Mouse (Mus musculus) stomach, postnatal 0 days (tissue): ENCODE data around the gene Ddx47. TPM values are rescaled to one million over a fixed set of nuclear protein-coding genes. Genes with fewer than 3 reads are reported as not detected.
A peak's percentile ranks its signal among the peaks of the same experiment; 100 is the strongest.

ENCODE experiments used
- ATAC-seq: fragments of 200-750 bp; cut with Nextera tagmentation; 2 replicates; pipeline ENCODE4 v1.8.0; 2017; ENCODE audit not compliant: low FRiP score, low TSS enrichment
- DNase-seq: peaks from one replicate; pipeline ENCODE4 v3.0.0-alpha.2; 2016; ENCODE audit warnings: low spot score
- H3K27ac ChIP-seq: fragments of 300-500 bp; sonication (generic); replicated peaks from 2 replicates; pipeline ENCODE4 v1.5.1; 2014; ENCODE audit warnings: mild to moderate bottlenecking, control low read depth
- H3K27me3 ChIP-seq: fragments of 300-500 bp; sonication (generic); 2 replicates; pipeline ENCODE4 v1.6.1; 2014; ENCODE audit warnings: low read length; ENCODE audit not compliant: control insufficient read depth, insufficient read depth
- H3K36me3 ChIP-seq: fragments of 300-500 bp; sonication (generic); 2 replicates; pipeline ENCODE4 v1.6.1; 2014; ENCODE audit warnings: low read length, mixed read lengths; ENCODE audit not compliant: control insufficient read depth, insufficient read depth
- H3K4me1 ChIP-seq: fragments of 300-500 bp; sonication (generic); replicated peaks from 2 replicates; pipeline ENCODE4 v1.6.1; 2014; ENCODE audit warnings: antibody characterized with exemption; ENCODE audit not compliant: control insufficient read depth, insufficient read depth
- H3K4me2 ChIP-seq: fragments of 300-500 bp; sonication (generic); replicated peaks from 2 replicates; pipeline ENCODE4 v1.6.1; 2014; ENCODE audit warnings: low read depth, mild to moderate bottlenecking, control low read depth, moderate library complexity
- H3K4me3 ChIP-seq: fragments of 300-500 bp; sonication (generic); 2 replicates; pipeline ENCODE4 v1.5.1; 2014; ENCODE audit warnings: low read depth, low read length, control low read depth
- H3K9ac ChIP-seq: fragments of 300-500 bp; sonication (generic); 2 replicates; pipeline ENCODE4 v1.6.1; 2014; ENCODE audit warnings: mild to moderate bottlenecking, low read length, control low read depth, mixed read lengths
- H3K9me3 ChIP-seq: fragments of 300-500 bp; sonication (generic); 2 replicates; pipeline ENCODE4 v1.6.1; 2016; ENCODE audit warnings: low read length; ENCODE audit not compliant: control insufficient read depth
- CTCF ChIP-seq: IDR thresholded peaks from 2 replicates; pipeline ENCODE4 v1.5.1; 2016; ENCODE audit warnings: antibody characterized with exemption, low read depth, mild to moderate bottlenecking, moderate library complexity
- EP300 ChIP-seq: optimal IDR thresholded peaks from 2 replicates; pipeline ENCODE3; 2016; ENCODE audit warnings: antibody characterized with exemption
- WGBS: fragments of 180-500 bp; shearing (Covaris S2); extraction: QIAGEN DNeasy Blood & Tissue Kit; methylation state at CpG from one replicate; pipeline ENCODE4 v1.1.7; 2014; 5-methylcytosine and 5-hydroxymethylcytosine counted together
- polyA plus RNA-seq: library from polyadenylated mRNA; unstranded; fragments of >200 nt; fragmentation: Nextera tagmentation; extraction: Ambion mirVana; gene quantifications from 2 replicates; pipeline ENCODE4 v1.2.1, GENCODE M21; 2015

Gene Ddx47
- polyA plus RNA-seq, 1 experiment from 2014 or later = 46.0 TPM

- H3K36me3 ChIP-seq = no peaks in the 10 kb centered on the region
- TF ChIP-seq CTCF = no peak
- TF ChIP-seq EP300 = no peak
- no peak overlapping the region for H3K9ac ChIP-seq
- ATAC-seq (no peak), DNase-seq (no peak)
- H3K4me2 ChIP-seq = no peak overlapping the region
- no peaks in the 10 kb centered on the region for H3K27me3 ChIP-seq
- H3K9me3 ChIP-seq = no peaks in the 10 kb centered on the region
- H3K27ac ChIP-seq = no peak overlapping the region
- H3K4me3 ChIP-seq = no peak overlapping the region
- WGBS = 92% methylated on average over 2 of the region's 2 CpGs
- no peaks in the 10 kb centered on the region for H3K4me1 ChIP-seq
These were observed 41.9 kb upstream of the Ddx47 start for GRCm38 (mm10) chr6:134969498-134969897.

GRCm38 (mm10) chr6:134972096-134972495, 39.3 kb upstream of the Ddx47 start:
- Histone ChIP-seq H3K4me3 (no peak overlapping the region), H3K27ac (no peak overlapping the region), H3K9me3 (no peaks in the 10 kb centered on the region), H3K4me1 (no peaks in the 10 kb centered on the region), H3K4me2 (no peak overlapping the region), H3K9ac (no peak overlapping the region), H3K27me3 (no peaks in the 10 kb centered on the region), H3K36me3 (no peaks in the 10 kb centered on the region)
- 33% methylated on average over 4 of the region's 4 CpGs for WGBS
- ATAC-seq (peak; percentile 69), DNase-seq (peak; percentile 53)
- TF ChIP-seq CTCF (no peak), EP300 (no peak)

- no peak for DNase-seq
- ATAC-seq = no peak
- no peaks in the 10 kb centered on the region for H3K36me3 ChIP-seq
- 22% methylated on average over 6 of the region's 6 CpGs for WGBS
- no peaks in the 10 kb centered on the region for H3K27me3 ChIP-seq
- H3K4me1 ChIP-seq = no peaks in the 10 kb centered on the region
- no peak overlapping the region for H3K4me3 ChIP-seq
- no peak overlapping the region for H3K9ac ChIP-seq
- H3K4me2 ChIP-seq = no peak overlapping the region
- no peak for TF ChIP-seq EP300
- H3K9me3 ChIP-seq = no peaks in the 10 kb centered on the region
- H3K27ac ChIP-seq = no peak overlapping the region
These were observed 34.8 kb upstream of the Ddx47 start for GRCm38 (mm10) chr6:134976628-134977027.

- H3K9me3 ChIP-seq = no peaks in the 10 kb centered on the region
- no peak within 1 kb of the TSS for H3K27ac ChIP-seq
- no peak within 1 kb of the TSS for H3K4me3 ChIP-seq
- ATAC-seq = no peak; the same call in 1 of the 2 replicates
- H3K4me1 ChIP-seq = no peaks in the 10 kb centered on the region
- DNase-seq = no peak
- H3K9ac ChIP-seq = no peak within 1 kb of the TSS
- H3K36me3 ChIP-seq = no peaks in the 10 kb centered on the region
- no peaks in the 10 kb centered on the region for H3K27me3 ChIP-seq
- H3K4me2 ChIP-seq = no peak within 1 kb of the TSS
- 49% methylated on average over 22 of the region's 22 CpGs for WGBS
- TF ChIP-seq CTCF = no peak
- no peak for TF ChIP-seq EP300
These were observed 30.0 kb upstream of the Ddx47 start, which contains the start of gene Apold1 for GRCm38 (mm10) chr6:134981231-134982062. Apold1 (plus strand) TSS chr6:134981718.

- WGBS = 3% methylated on average over 62 of the region's 62 CpGs
- H3K27ac ChIP-seq = 0 out of 2 replicates have a peak overlapping the region, but pooled peaks have one; percentile 13
- DNase-seq (peak; percentile 92), ATAC-seq (peak; percentile 89)
- peak overlapping the region; percentile 59 for H3K9ac ChIP-seq
- no peaks in the 10 kb centered on the region for H3K9me3 ChIP-seq
- no peaks in the 10 kb centered on the region for H3K27me3 ChIP-seq
- TF ChIP-seq CTCF (peak; percentile 88), EP300 (no peak)
- peak overlapping the region; percentile 61 for H3K4me3 ChIP-seq
- H3K4me2 ChIP-seq = peak overlapping the region; percentile 92
- H3K4me1 ChIP-seq = no peaks in the 10 kb centered on the region
- H3K36me3 ChIP-seq = no peaks in the 10 kb centered on the region
These were observed 27.7 kb upstream of the Ddx47 start for GRCm38 (mm10) chr6:134983529-134984370.
